Mouse (Mus musculus) lung, postnatal 0 days (tissue): ENCODE data around the gene Zar1l.

Experiments
- CTCF ChIP-seq: IDR thresholded peaks from 2 replicates; pipeline ENCODE4 v1.5.1; 2016; ENCODE audit warnings: antibody characterized with exemption, mild to moderate bottlenecking
- EP300 ChIP-seq: IDR thresholded peaks from 2 replicates; pipeline ENCODE4 v1.6.1; 2016; ENCODE audit warnings: antibody characterized with exemption, mild to moderate bottlenecking, control low read depth

DNA sequence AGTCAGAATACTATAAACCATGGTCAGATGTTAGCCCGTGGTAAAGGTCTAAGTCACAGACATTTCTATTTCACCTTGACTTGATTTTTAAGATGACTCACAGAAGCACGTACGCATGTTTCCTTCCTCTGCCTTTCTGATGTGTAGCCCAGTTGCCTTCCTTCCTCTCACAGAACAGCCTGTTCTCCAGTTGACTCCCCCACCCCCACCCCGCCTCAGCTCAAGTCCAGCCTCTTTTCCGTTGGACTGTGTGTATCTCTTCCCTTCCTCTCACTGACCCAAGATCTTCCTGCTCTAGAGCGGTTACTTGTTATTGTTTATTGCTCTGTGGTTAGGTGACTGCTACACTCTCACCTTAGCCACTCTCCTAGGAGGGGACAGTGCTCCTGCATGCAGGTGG lies 49.5 kb downstream of the Zar1l start:
- TF ChIP-seq CTCF (no peak), EP300 (peak; percentile 99)
